Mouse (Mus musculus): ENCODE measurements around the gene Ntf3. TPM values are rescaled to one million over a fixed set of nuclear protein-coding genes. Genes with fewer than 3 reads are reported as not detected.

Ntf3 gene
- polyA plus RNA-seq, 1 experiment from 2014 or later, result 0.49 TPM

DNA sequence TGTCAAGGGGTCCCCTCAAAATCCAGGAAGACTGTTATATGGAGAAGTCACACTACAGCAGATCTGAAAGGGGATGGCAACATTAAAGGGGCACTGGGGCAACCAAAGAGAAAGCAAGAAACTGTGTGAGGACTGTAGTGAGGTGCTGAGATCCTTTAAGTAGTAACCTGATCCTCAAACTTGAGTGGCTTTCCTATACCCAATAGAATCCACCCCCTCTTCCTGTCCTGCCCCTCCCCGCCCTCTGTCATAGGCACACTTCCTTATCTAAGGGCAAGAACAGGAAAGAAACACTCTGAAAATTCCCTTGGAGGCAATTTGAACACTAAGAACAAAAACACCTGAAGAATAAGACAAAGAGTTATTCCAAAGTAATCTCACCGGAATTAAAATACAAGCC is 13.6 kb downstream of the Ntf3 start:
- Histone ChIP-seq H3K4me2 (ENCODE audit: low read depth, low read length) (no peak overlapping the region), H3K27ac (ENCODE audit: low read depth) (no peak overlapping the region), H3K9ac (replicated peaks) (no peak overlapping the region), H3K9me3 (ENCODE audit: low read length) (no peaks in the 10 kb centered on the region), H3K27me3 (ENCODE audit: insufficient read depth, low read length) (no peaks in the 10 kb centered on the region), H3K4me1 (ENCODE audit: insufficient read depth) (no peaks in the 10 kb centered on the region), H3K4me3 (ENCODE audit: low read depth, low read length) (no peak overlapping the region), H3K36me3 (replicated peaks; ENCODE audit: insufficient read depth, low read length) (no peaks in the 10 kb centered on the region)
- TF ChIP-seq EP300 (IDR thresholded peaks at IDR 0.05; ENCODE audit: low read depth), result no peak
- TF ChIP-seq CTCF (IDR thresholded peaks at IDR 0.05; ENCODE audit: low read depth), result no peak
- DNase-seq (no peak), ATAC-seq (no peak)
- WGBS (ENCODE audit: insufficient replicate concordance), result 53% methylated on average over 2 of the region's 2 CpGs

DNA sequence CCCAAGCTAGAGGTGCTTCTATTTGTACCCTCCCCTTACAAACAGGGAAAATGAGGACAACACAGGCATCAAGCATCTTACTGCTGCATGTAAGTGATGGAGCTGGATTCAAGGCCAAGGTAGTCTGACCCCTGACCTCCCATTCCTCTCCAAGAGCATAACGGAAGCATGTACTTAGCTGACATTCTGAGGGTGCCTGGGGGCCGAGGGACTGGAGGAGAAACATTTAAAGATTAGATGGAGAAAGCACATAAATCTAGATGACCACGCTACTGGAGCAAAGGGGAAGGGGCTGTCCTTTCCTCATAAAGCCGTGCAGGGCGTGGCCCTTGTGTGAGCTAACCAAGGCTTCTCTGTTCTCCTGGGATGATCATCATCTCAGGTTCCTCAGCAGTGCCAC is 23.1 kb downstream of the Ntf3 start:
- Histone ChIP-seq H3K27ac (ENCODE audit: low read depth) (no peak overlapping the region), H3K9me3 (ENCODE audit: low read length) (no peaks in the 10 kb centered on the region), H3K4me1 (ENCODE audit: insufficient read depth) (no peaks in the 10 kb centered on the region), H3K36me3 (replicated peaks; ENCODE audit: insufficient read depth, low read length) (no peaks in the 10 kb centered on the region), H3K27me3 (ENCODE audit: insufficient read depth, low read length) (no peaks in the 10 kb centered on the region), H3K4me2 (ENCODE audit: low read depth, low read length) (no peak overlapping the region), H3K4me3 (ENCODE audit: low read depth, low read length) (no peak overlapping the region), H3K9ac (replicated peaks) (no peak overlapping the region)
- WGBS (ENCODE audit: insufficient replicate concordance), result 69% methylated on average over 5 of the region's 5 CpGs
- no peak for TF ChIP-seq CTCF (IDR thresholded peaks at IDR 0.05; ENCODE audit: low read depth)
- TF ChIP-seq EP300 (IDR thresholded peaks at IDR 0.05; ENCODE audit: low read depth), result no peak
- ATAC-seq (no peak), DNase-seq (no peak)

DNA sequence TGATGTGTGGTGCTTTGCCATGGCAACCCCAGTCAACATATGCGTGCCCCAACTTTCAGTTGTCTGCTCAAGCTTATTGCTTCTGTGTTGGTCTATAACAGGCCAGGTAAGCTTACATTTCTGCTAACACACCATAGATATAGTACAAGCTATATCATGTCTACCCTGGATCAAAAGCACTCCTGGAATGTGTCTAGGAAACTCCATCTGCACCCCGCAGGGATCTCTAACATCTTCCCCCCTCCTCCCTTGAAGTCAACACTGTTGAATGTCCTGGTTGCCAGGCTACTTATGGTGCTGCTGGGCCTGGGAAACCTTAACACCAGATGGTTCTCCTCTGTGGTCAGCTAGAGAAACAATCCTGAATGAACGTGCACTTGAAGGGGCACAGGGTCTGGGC is 24.0 kb downstream of the Ntf3 start:
- H3K27ac ChIP-seq (ENCODE audit: low read depth), result no peak overlapping the region
- no peak overlapping the region for H3K4me2 ChIP-seq (ENCODE audit: low read depth, low read length)
- whole genome bisulfite sequencing (ENCODE audit: insufficient replicate concordance), result 60% methylated on average over 3 of the region's 3 CpGs
- H3K27me3 ChIP-seq (ENCODE audit: insufficient read depth, low read length), result no peaks in the 10 kb centered on the region
- H3K9ac ChIP-seq (replicated peaks), result no peak overlapping the region
- no peak for DNase-seq
- no peaks in the 10 kb centered on the region for H3K4me1 ChIP-seq (ENCODE audit: insufficient read depth)
- H3K4me3 ChIP-seq (ENCODE audit: low read depth, low read length), result no peak overlapping the region
- no peaks in the 10 kb centered on the region for H3K36me3 ChIP-seq (replicated peaks; ENCODE audit: insufficient read depth, low read length)
- TF ChIP-seq EP300 (IDR thresholded peaks at IDR 0.05; ENCODE audit: low read depth), result no peak
- no peak for TF ChIP-seq CTCF (IDR thresholded peaks at IDR 0.05; ENCODE audit: low read depth)
- no peak for ATAC-seq
- no peaks in the 10 kb centered on the region for H3K9me3 ChIP-seq (ENCODE audit: low read length)

- DNase-seq (no peak), ATAC-seq (no peak)
- no peak overlapping the region for H3K9ac ChIP-seq (replicated peaks)
- TF ChIP-seq EP300 (IDR thresholded peaks at IDR 0.05; ENCODE audit: low read depth) (no peak), CTCF (IDR thresholded peaks at IDR 0.05; ENCODE audit: low read depth) (no peak)
- no peak overlapping the region for H3K4me3 ChIP-seq (ENCODE audit: low read depth, low read length)
- H3K9me3 ChIP-seq (ENCODE audit: low read length), result no peaks in the 10 kb centered on the region
- no peak overlapping the region for H3K27ac ChIP-seq (ENCODE audit: low read depth)
- no peaks in the 10 kb centered on the region for H3K36me3 ChIP-seq (replicated peaks; ENCODE audit: insufficient read depth, low read length)
- H3K4me2 ChIP-seq (ENCODE audit: low read depth, low read length), result no peak overlapping the region
- WGBS (ENCODE audit: insufficient replicate concordance), result 36% methylated on average over 8 of the region's 8 CpGs
- no peaks in the 10 kb centered on the region for H3K4me1 ChIP-seq (ENCODE audit: insufficient read depth)
- no peaks in the 10 kb centered on the region for H3K27me3 ChIP-seq (ENCODE audit: insufficient read depth, low read length)
Measured at GRCm38 (mm10) chr6:126142021-126142554, 24.6 kb downstream of the Ntf3 start.

- 54% methylated on average over 13 of the region's 13 CpGs for WGBS (ENCODE audit: insufficient replicate concordance)
- Histone ChIP-seq H3K27me3 (ENCODE audit: insufficient read depth, low read length) (no peaks in the 10 kb centered on the region), H3K4me1 (ENCODE audit: insufficient read depth) (no peaks in the 10 kb centered on the region), H3K27ac (ENCODE audit: low read depth) (no peak overlapping the region), H3K9me3 (ENCODE audit: low read length) (no peaks in the 10 kb centered on the region), H3K36me3 (replicated peaks; ENCODE audit: insufficient read depth, low read length) (no peaks in the 10 kb centered on the region), H3K4me3 (ENCODE audit: low read depth, low read length) (no peak overlapping the region), H3K9ac (replicated peaks) (no peak overlapping the region), H3K4me2 (ENCODE audit: low read depth, low read length) (no peak overlapping the region)
- DNase-seq (no peak), ATAC-seq (no peak)
- TF ChIP-seq CTCF (IDR thresholded peaks at IDR 0.05; ENCODE audit: low read depth), result no peak
- no peak for TF ChIP-seq EP300 (IDR thresholded peaks at IDR 0.05; ENCODE audit: low read depth)
Measured at GRCm38 (mm10) chr6:126141472-126141871, 25.2 kb downstream of the Ntf3 start.

- Histone ChIP-seq H3K27ac (ENCODE audit: low read depth) (no peak overlapping the region), H3K27me3 (ENCODE audit: insufficient read depth, low read length) (no peaks in the 10 kb centered on the region), H3K4me1 (ENCODE audit: insufficient read depth) (no peaks in the 10 kb centered on the region), H3K36me3 (replicated peaks; ENCODE audit: insufficient read depth, low read length) (no peaks in the 10 kb centered on the region), H3K9ac (replicated peaks) (no peak overlapping the region), H3K4me3 (ENCODE audit: low read depth, low read length) (no peak overlapping the region), H3K9me3 (ENCODE audit: low read length) (no peaks in the 10 kb centered on the region), H3K4me2 (ENCODE audit: low read depth, low read length) (no peak overlapping the region)
- TF ChIP-seq CTCF (IDR thresholded peaks at IDR 0.05; ENCODE audit: low read depth), result no peak
- no peak for TF ChIP-seq EP300 (IDR thresholded peaks at IDR 0.05; ENCODE audit: low read depth)
- ATAC-seq (no peak), DNase-seq (no peak)
- 71% methylated on average over 6 of the region's 6 CpGs for WGBS (ENCODE audit: insufficient replicate concordance)
Measured at GRCm38 (mm10) chr6:126140961-126141360, 25.7 kb downstream of the Ntf3 start.

- H3K9me3 ChIP-seq (ENCODE audit: low read length), result no peaks in the 10 kb centered on the region
- no peak for ATAC-seq
- H3K36me3 ChIP-seq (replicated peaks; ENCODE audit: insufficient read depth, low read length), result no peaks in the 10 kb centered on the region
- no peak overlapping the region for H3K4me3 ChIP-seq (ENCODE audit: low read depth, low read length)
- H3K4me1 ChIP-seq (ENCODE audit: insufficient read depth), result no peaks in the 10 kb centered on the region
- no peak overlapping the region for H3K9ac ChIP-seq (replicated peaks)
- 46% methylated on average over 2 of the region's 2 CpGs for WGBS (ENCODE audit: insufficient replicate concordance)
- no peaks in the 10 kb centered on the region for H3K27me3 ChIP-seq (ENCODE audit: insufficient read depth, low read length)
- no peak for DNase-seq
- H3K27ac ChIP-seq (ENCODE audit: low read depth), result no peak overlapping the region
- TF ChIP-seq EP300 (IDR thresholded peaks at IDR 0.05; ENCODE audit: low read depth) (no peak), CTCF (IDR thresholded peaks at IDR 0.05; ENCODE audit: low read depth) (no peak)
- H3K4me2 ChIP-seq (ENCODE audit: low read depth, low read length), result no peak overlapping the region
Measured at GRCm38 (mm10) chr6:126140416-126140815, 26.3 kb downstream of the Ntf3 start.
